In genomic region chr3:55152673-55153334, GRCm38 (mm10) we compare ENCODE assay signal across 12 mouse cellular contexts. TPM values are rescaled to one million over a fixed set of nuclear protein-coding genes. Genes with fewer than 3 reads are reported as not detected.
DNase-seq lines count a peak whose midpoint lies in the region; ATAC-seq and TF ChIP-seq lines count a peak whose summit lies in the region.
"Had no signal": no experiment of that assay in that cellular context is flagged by ENCODE, and none has a peak within 500 bp of the region (broad histone marks: within the 10 kb centered on the region; RNA-seq: fewer than 3 reads in every experiment).

No protein-coding gene starts in this region.

- TF ChIP-seq POLR2A in kidney, adult 2 months (IDR thresholded peaks at IDR 0.05; ENCODE audit: low read depth, low read length) = no peak

- no peak overlapping the region for H3K9ac ChIP-seq in hindbrain, postnatal 0 days (replicated peaks; ENCODE audit: low read length)

- no peak overlapping the region for H3K27ac ChIP-seq in kidney, adult 2 months (ENCODE audit: insufficient read depth, low read depth, low read length)
- no peak overlapping the region for H3K27ac ChIP-seq in hindbrain, postnatal 0 days

- H3K9me3 ChIP-seq in hindbrain, postnatal 0 days (ENCODE audit: low read length) = no peaks in the 10 kb centered on the region

- 65% methylated on average over 6 of the region's 6 CpGs for WGBS in kidney, adult 2 months
- 64% methylated on average over 6 of the region's 6 CpGs for WGBS in hindbrain, postnatal 0 days

- H3K36me3 ChIP-seq in kidney, adult 2 months (ENCODE audit: control insufficient read depth, insufficient read depth, low read length) = no peaks in the 10 kb centered on the region
- no peaks in the 10 kb centered on the region for H3K36me3 ChIP-seq in hindbrain, postnatal 0 days (ENCODE audit: insufficient read depth, low read length)

- TF ChIP-seq CTCF in kidney, adult 2 months (conservative IDR thresholded peaks at IDR 0.05; ENCODE audit: insufficient read depth, insufficient read length, low read depth, low read length) = no peak
- TF ChIP-seq CTCF in hindbrain, postnatal 0 days (IDR thresholded peaks at IDR 0.05; ENCODE audit: low read depth) = peak; percentile 55

- peak; percentile 12 for DNase-seq in kidney, adult 2 months
- DNase-seq in kidney, postnatal 25 days = no peak
- peak; percentile 61 for DNase-seq in CD4-positive, CD25-positive, alpha-beta regulatory T cell, adult 2 months (ENCODE audit: low read depth, low spot score)
- peak; percentile 61 for DNase-seq in brain, adult 2 months (ENCODE audit: low read depth, low spot score)
- peak; percentile 79 for DNase-seq in hindbrain, postnatal 0 days (ENCODE audit: low spot score)
- no peak for DNase-seq in testis, postnatal 10 days (ENCODE audit: low spot score)
- DNase-seq in urinary bladder, postnatal 36 days (ENCODE audit: low spot score in 2 of 2) = no peak
- no peak for DNase-seq in ovary, postnatal 14 days (ENCODE audit: low spot score)

- H3K4me2 ChIP-seq in hindbrain, postnatal 0 days (ENCODE audit: low read depth, low read length) = no peak overlapping the region
- H3K4me2 ChIP-seq: heart, embryonic 11.5 days had no signal

- no peak for ATAC-seq in hindbrain, postnatal 0 days

- H3K27me3 ChIP-seq in kidney, adult 2 months (replicated peaks; ENCODE audit: control insufficient read depth, insufficient read depth, low read length) = no peaks in the 10 kb centered on the region
- no peaks in the 10 kb centered on the region for H3K27me3 ChIP-seq in hindbrain, postnatal 0 days (ENCODE audit: insufficient read depth, low read length)

- H3K4me1 ChIP-seq in kidney, adult 2 months (ENCODE audit: control insufficient read depth, insufficient read depth, low read length) = no peaks in the 10 kb centered on the region
- no peaks in the 10 kb centered on the region for H3K4me1 ChIP-seq in hindbrain, postnatal 0 days (ENCODE audit: insufficient read depth, low read length)

- H3K4me3 ChIP-seq in kidney, adult 2 months (ENCODE audit: insufficient read depth, low read depth, low read length) = no peak overlapping the region
- no peak overlapping the region for H3K4me3 ChIP-seq in hindbrain, postnatal 0 days (ENCODE audit: low read length)

RNA-seq across cellular contexts. Expression of gene Ccdc169, which starts 15.7 kb away (rescaled TPM):
- 0.16 and 0.23 TPM in 2 replicates for polyA plus RNA-seq in kidney, adult 2 months (2012; rRNA removed)
- total RNA-seq in hindbrain, postnatal 0 days (2014; rRNA removed) = 0.54 TPM in 1 of 2 replicates, not detected in the other
- polyA plus RNA-seq in hindbrain, postnatal 0 days (2015; fragmentation: Nextera tagmentation; extraction: Ambion mirVana) = 0.06 TPM in 1 of 2 replicates, not detected in the other
- polyA plus RNA-seq: heart, embryonic 11.5 days; small intestine, adult 2 months had no signal

RNA-seq across cellular contexts. Expression of gene Sohlh2, which starts 29.0 kb away (rescaled TPM):
- not detected in 2 replicates for polyA plus RNA-seq in kidney, adult 2 months (2012; rRNA removed)
- not detected in 2 replicates for total RNA-seq in hindbrain, postnatal 0 days (2014; rRNA removed)
- 0.08 TPM in 2 replicates for polyA plus RNA-seq in hindbrain, postnatal 0 days (2015; fragmentation: Nextera tagmentation; extraction: Ambion mirVana)
- total RNA-seq: adrenal gland, postnatal 10 days had no signal
- polyA plus RNA-seq: heart, embryonic 11.5 days; lung, embryonic 16.5 days; small intestine, adult 2 months had no signal

RNA-seq across cellular contexts. Expression of gene Spg20, which starts 40.9 kb away (rescaled TPM):
- 10.1 and 10.9 TPM in 2 replicates for polyA plus RNA-seq in kidney, adult 2 months (2012; rRNA removed)
- total RNA-seq in hindbrain, postnatal 0 days (2014; rRNA removed) = 14.8 and 18.4 TPM in 2 replicates
- polyA plus RNA-seq in hindbrain, postnatal 0 days (2015; fragmentation: Nextera tagmentation; extraction: Ambion mirVana) = 10.0 and 10.9 TPM in 2 replicates

Comparison
In these comparisons a context has a peak if more than half of its experiments do, and no peak if none do; other contexts are left out.
1. DNase-seq: peak in kidney, adult 2 months (single experiment), CD4-positive, CD25-positive, alpha-beta regulatory T cell, adult 2 months (single experiment), brain, adult 2 months (single experiment) and hindbrain, postnatal 0 days (single experiment); none in kidney, postnatal 25 days (0 of 2), testis, postnatal 10 days (single experiment), urinary bladder, postnatal 36 days (0 of 2) and ovary, postnatal 14 days (single experiment).